Mouse (Mus musculus): Measurements from ENCODE around the gene Fdx1l.

Fdx1l gene

GRCm38 (mm10) chr9:21029291-21030054 lies 43.9 kb downstream of the Fdx1l start, which contains the start of gene Icam4:
Icam4 (plus strand) TSS chr9:21029373.
- in situ Hi-C loops (cut with MboI; ENCODE audit: low sequenced_read_pairs), result no loop called here

- in situ Hi-C loops (cut with MboI; ENCODE audit: low sequenced_read_pairs), result no loop called here
These were observed 44.8 kb downstream of the Fdx1l start for GRCm38 (mm10) chr9:21028560-21029110.

GRCm38 (mm10) chr9:21027774-21028290 lies 45.6 kb downstream of the Fdx1l start:
- in situ Hi-C loops (cut with MboI; ENCODE audit: low sequenced_read_pairs), result no loop called here

GRCm38 (mm10) chr9:21026849-21027248 lies 46.6 kb downstream of the Fdx1l start:
- in situ Hi-C loops (cut with MboI; ENCODE audit: low sequenced_read_pairs), result no loop called here

- in situ Hi-C loops (cut with MboI; ENCODE audit: low sequenced_read_pairs), result no loop called here
These were observed 48.1 kb downstream of the Fdx1l start for GRCm38 (mm10) chr9:21025258-21025810.

- in situ Hi-C loops (cut with MboI; ENCODE audit: low sequenced_read_pairs), result loop anchor here (5.0 kb wide), 1 partner anchor 120 kb away; no protein-coding TSS in a partner anchor
These were observed 50.7 kb downstream of the Fdx1l start for GRCm38 (mm10) chr9:21022726-21023125.

GRCm38 (mm10) chr9:21022288-21022687 lies 51.1 kb downstream of the Fdx1l start:
- in situ Hi-C loops (cut with MboI; ENCODE audit: low sequenced_read_pairs), result loop anchor here (5.0 kb wide), 1 partner anchor 120 kb away; no protein-coding TSS in a partner anchor

GRCm38 (mm10) chr9:21021363-21021762 lies 52.1 kb downstream of the Fdx1l start:
- in situ Hi-C loops (cut with MboI; ENCODE audit: low sequenced_read_pairs), result loop anchor here (5.0 kb wide), 1 partner anchor 121 kb away; no protein-coding TSS in a partner anchor

- in situ Hi-C loops (cut with MboI; ENCODE audit: low sequenced_read_pairs), result no loop called here
These were observed 54.8 kb downstream of the Fdx1l start for GRCm38 (mm10) chr9:21018600-21018999.

Data from CH12F3 (cell line).